Mouse (Mus musculus) olfactory bulb, adult 2 months (tissue): ENCODE measurements at regions not wholly inside any gene's neighbourhood (a gene's known extent, or its start where the extent isn't known, plus 50 kb on each side); places are given as distances from the start of the nearest gene placed in this dataset.

Experiments used
- CTCF ChIP-seq: fragments of 200-500 bp; IDR thresholded peaks from 2 replicates; pipeline ENCODE4 v1.5.1; 2012; ENCODE audit warnings: low read depth, mild to moderate bottlenecking, low read length, moderate library complexity; ENCODE audit not compliant: insufficient read depth
- POLR2A ChIP-seq: fragments of 200-500 bp; IDR thresholded peaks from 2 replicates; pipeline ENCODE4 v1.6.1; 2012; ENCODE audit warnings: mild to moderate bottlenecking, low read depth, low read length, moderate library complexity; ENCODE audit not compliant: insufficient read depth

DNA sequence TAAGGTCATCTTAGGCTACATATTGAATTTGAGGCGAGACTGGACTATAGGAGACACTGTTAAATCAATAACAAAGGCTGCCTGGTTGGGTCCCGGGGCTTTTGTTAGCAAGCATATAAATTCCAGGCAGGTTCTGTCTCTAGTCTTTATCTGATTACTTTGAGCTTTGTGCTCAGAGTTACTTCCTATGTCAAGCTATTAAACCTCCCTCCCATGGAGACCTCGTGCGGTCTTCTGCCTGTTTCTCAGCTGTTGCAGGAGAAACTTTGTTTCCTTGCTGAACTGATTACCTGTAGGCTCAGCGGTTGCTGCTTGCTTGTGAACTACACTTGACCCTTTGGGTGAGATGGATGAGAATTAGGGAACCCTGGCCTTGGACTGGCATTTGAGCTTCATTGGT is 210.5 kb upstream of the Btg1 start:
- TF ChIP-seq CTCF (no peak), POLR2A (no peak)
